Mouse (Mus musculus) liver, postnatal 0 days (tissue): ENCODE results near the gene Olfr690. TPM values are rescaled to one million over a fixed set of nuclear protein-coding genes. Genes with fewer than 3 reads are reported as not detected.
A peak's percentile ranks its signal among the peaks of the same experiment; 100 is the strongest.

Experiments
- ATAC-seq: fragments of 200-750 bp; cut with Nextera tagmentation; 2 replicates; pipeline ENCODE4 v1.8.0; 2017; ENCODE audit warnings: mild to moderate bottlenecking, moderate library complexity
- DNase-seq: peaks from one replicate; pipeline ENCODE4 v3.0.0-alpha.2; 2016
- H3K27ac ChIP-seq: fragments of 300-500 bp; sonication (generic); 2 replicates; pipeline ENCODE4 v1.5.1; 2014; ENCODE audit warnings: antibody characterized with exemption, moderate library complexity, mild to moderate bottlenecking, low read depth
- H3K27me3 ChIP-seq: fragments of 300-500 bp; sonication (generic); 2 replicates; pipeline ENCODE4 v1.6.1; 2014; ENCODE audit warnings: low read length, control low read depth, mixed read lengths; ENCODE audit not compliant: insufficient read depth
- H3K36me3 ChIP-seq: fragments of 300-500 bp; sonication (generic); replicated peaks from 2 replicates; pipeline ENCODE4 v1.6.1; 2014; ENCODE audit warnings: mild to moderate bottlenecking, control low read depth, low read length, moderate library complexity, mixed read lengths; ENCODE audit not compliant: insufficient read depth
- H3K4me1 ChIP-seq: fragments of 300-500 bp; sonication (generic); 2 replicates; pipeline ENCODE4 v1.6.1; 2014; ENCODE audit warnings: antibody characterized with exemption, mild to moderate bottlenecking, control low read depth; ENCODE audit not compliant: insufficient read depth
- H3K4me2 ChIP-seq: fragments of 300-500 bp; sonication (generic); 2 replicates; pipeline ENCODE4 v1.6.1; 2014; ENCODE audit warnings: low read depth, mild to moderate bottlenecking, low read length, moderate library complexity, mixed read lengths
- H3K4me3 ChIP-seq: fragments of 300-500 bp; sonication (generic); 2 replicates; pipeline ENCODE4 v1.5.1; 2014; ENCODE audit warnings: low read depth, low read length
- H3K9ac ChIP-seq: fragments of 300-500 bp; sonication (generic); replicated peaks from 2 replicates; pipeline ENCODE4 v1.6.1; 2014; ENCODE audit warnings: mild to moderate bottlenecking, moderate library complexity
- H3K9me3 ChIP-seq: fragments of 300-500 bp; sonication (generic); 2 replicates; pipeline ENCODE4 v1.6.1; 2016; ENCODE audit warnings: mild to moderate bottlenecking, control low read depth, low read length, mixed read lengths
- CTCF ChIP-seq: sonication (generic); IDR thresholded peaks from 2 replicates; pipeline ENCODE4 v1.5.1; 2016; ENCODE audit warnings: antibody characterized with exemption, low read depth
- EP300 ChIP-seq: IDR thresholded peaks from 2 replicates; pipeline ENCODE4 v1.6.1; 2016; ENCODE audit warnings: antibody characterized with exemption, low read depth, mild to moderate bottlenecking
- WGBS: fragments of 180-500 bp; shearing (Covaris S2); extraction: QIAGEN DNeasy Blood & Tissue Kit; methylation state at CpG from one replicate; pipeline ENCODE4 v1.1.7; 2014; ENCODE audit not compliant: insufficient replicate concordance; 5-methylcytosine and 5-hydroxymethylcytosine counted together
- polyA plus RNA-seq: library from polyadenylated mRNA; unstranded; fragments of >200 nt; fragmentation: Nextera tagmentation; extraction: Ambion mirVana; gene quantifications from 2 replicates; pipeline ENCODE4 v1.2.1, GENCODE M21; 2015

Gene Olfr690
- not detected in 2 replicates for polyA plus RNA-seq

GRCm38 (mm10) chr7:105334004-105334403, at the start of gene Olfr690:
TSS of gene Olfr690 (minus strand) at chr7:105334104.
- Histone ChIP-seq H3K27me3 (no peaks in the 10 kb centered on the region), H3K36me3 (no peaks in the 10 kb centered on the region), H3K4me2 (no peak within 1 kb of the TSS), H3K4me3 (no peak within 1 kb of the TSS), H3K4me1 (no peaks in the 10 kb centered on the region), H3K9me3 (no peaks in the 10 kb centered on the region), H3K9ac (no peak within 1 kb of the TSS), H3K27ac (no peak within 1 kb of the TSS)
- ATAC-seq (no peak), DNase-seq (no peak)
- no peak for TF ChIP-seq CTCF
- 63% methylated on average over 1 of the region's 1 CpGs for WGBS

- no peaks in the 10 kb centered on the region for H3K4me1 ChIP-seq
- no peaks in the 10 kb centered on the region for H3K9me3 ChIP-seq
- ATAC-seq (no peak), DNase-seq (no peak)
- H3K4me3 ChIP-seq: no peak overlapping the region
- H3K27ac ChIP-seq: no peak overlapping the region
- no peak overlapping the region for H3K9ac ChIP-seq
- peaks cover 72% of the 10 kb centered on the region for H3K36me3 ChIP-seq
- no peak overlapping the region for H3K4me2 ChIP-seq
- WGBS: 69% methylated on average over 3 of the region's 3 CpGs
- TF ChIP-seq EP300 (no peak), CTCF (no peak)
- no peaks in the 10 kb centered on the region for H3K27me3 ChIP-seq
Measured at GRCm38 (mm10) chr7:105380329-105380728, 46.4 kb upstream of the Olfr690 start.

GRCm38 (mm10) chr7:105374866-105375265, 41.0 kb upstream of the Olfr690 start, which contains the start of gene Gm5901:
TSS of gene Gm5901 (plus strand) at chr7:105375038.
- H3K36me3 ChIP-seq: peaks cover 33% of the 10 kb centered on the region
- no peak for ATAC-seq
- peaks cover 12% of the 10 kb centered on the region for H3K4me1 ChIP-seq
- H3K4me2 ChIP-seq: no peak within 1 kb of the TSS
- H3K9me3 ChIP-seq: no peaks in the 10 kb centered on the region
- WGBS: 82% methylated on average over 1 of the region's 1 CpGs
- no peaks in the 10 kb centered on the region for H3K27me3 ChIP-seq
- H3K9ac ChIP-seq: no peak within 1 kb of the TSS
- H3K27ac ChIP-seq: no peak within 1 kb of the TSS
- no peak for TF ChIP-seq CTCF
- H3K4me3 ChIP-seq: no peak within 1 kb of the TSS
- DNase-seq: no peak

GRCm38 (mm10) chr7:105373976-105374375, 40.1 kb upstream of the Olfr690 start:
- peaks cover 26% of the 10 kb centered on the region for H3K36me3 ChIP-seq
- H3K4me2 ChIP-seq: no peak overlapping the region
- H3K27me3 ChIP-seq: no peaks in the 10 kb centered on the region
- TF ChIP-seq CTCF (no peak), EP300 (no peak)
- DNase-seq (no peak), ATAC-seq (no peak)
- H3K9me3 ChIP-seq: no peaks in the 10 kb centered on the region
- no peak overlapping the region for H3K4me3 ChIP-seq
- no peak overlapping the region for H3K27ac ChIP-seq
- H3K9ac ChIP-seq: no peak overlapping the region
- H3K4me1 ChIP-seq: peaks cover 12% of the 10 kb centered on the region
- WGBS: 84% methylated on average over 3 of the region's 3 CpGs

- no peaks in the 10 kb centered on the region for H3K27me3 ChIP-seq
- TF ChIP-seq CTCF: no peak
- no peak for TF ChIP-seq EP300
- WGBS: 56% methylated on average over 4 of the region's 4 CpGs
- peaks cover 22% of the 10 kb centered on the region for H3K36me3 ChIP-seq
- no peaks in the 10 kb centered on the region for H3K9me3 ChIP-seq
- H3K27ac ChIP-seq: 0 out of 2 replicates have a peak overlapping the region, but pooled peaks have one; percentile 20
- ATAC-seq: 0 out of 2 replicates have a peak, but pooled peaks have one; percentile 23
- DNase-seq: peak; percentile 18
- no peak overlapping the region for H3K9ac ChIP-seq
- H3K4me3 ChIP-seq: no peak overlapping the region
- peaks cover 12% of the 10 kb centered on the region for H3K4me1 ChIP-seq
- 0 out of 2 replicates have a peak overlapping the region, but pooled peaks have one; percentile 8 for H3K4me2 ChIP-seq
Measured at GRCm38 (mm10) chr7:105373509-105373908, 39.6 kb upstream of the Olfr690 start.

- no peak for TF ChIP-seq EP300
- no peak for TF ChIP-seq CTCF
- 0 out of 2 replicates have a peak overlapping the region, but pooled peaks have one; percentile 20 for H3K27ac ChIP-seq
- peaks cover 16% of the 10 kb centered on the region for H3K36me3 ChIP-seq
- no peaks in the 10 kb centered on the region for H3K27me3 ChIP-seq
- peaks cover 12% of the 10 kb centered on the region for H3K4me1 ChIP-seq
- H3K9ac ChIP-seq: no peak overlapping the region
- WGBS: 44% methylated on average over 1 of the region's 1 CpGs
- no peak overlapping the region for H3K4me3 ChIP-seq
- no peaks in the 10 kb centered on the region for H3K9me3 ChIP-seq
- ATAC-seq: peak; percentile 33; the same call in 1 of the 2 replicates
- H3K4me2 ChIP-seq: peak overlapping the region; percentile 8; the same call in 1 of the 2 replicates
- DNase-seq: no peak
Measured at GRCm38 (mm10) chr7:105372912-105373311, 39.0 kb upstream of the Olfr690 start.

GRCm38 (mm10) chr7:105368521-105368920, 34.6 kb upstream of the Olfr690 start:
- ATAC-seq: no peak
- no peak for TF ChIP-seq CTCF
- TF ChIP-seq EP300: no peak
- Histone ChIP-seq H3K36me3 (no peaks in the 10 kb centered on the region), H3K9me3 (no peaks in the 10 kb centered on the region), H3K4me1 (peaks cover 10% of the 10 kb centered on the region), H3K4me2 (no peak overlapping the region), H3K9ac (no peak overlapping the region), H3K4me3 (no peak overlapping the region), H3K27me3 (no peaks in the 10 kb centered on the region), H3K27ac (no peak overlapping the region)
- 86% methylated on average over 4 of the region's 4 CpGs for WGBS
- DNase-seq: no peak
